Mouse (Mus musculus) mesoderm, embryonic 11.5 days (tissue): ENCODE data around the gene Wrap53.
"Not testable (repeated sequence)": the region's sequence is repeated elsewhere in the genome, so short reads cannot be mapped to it uniquely, and the experiment has no call there.

Experiments used
- DNase-seq: peaks from one replicate; pipeline ENCODE4 v3.0.0-alpha.2; 2012; ENCODE audit warnings: low read depth, low spot score

Gene Wrap53

DNA sequence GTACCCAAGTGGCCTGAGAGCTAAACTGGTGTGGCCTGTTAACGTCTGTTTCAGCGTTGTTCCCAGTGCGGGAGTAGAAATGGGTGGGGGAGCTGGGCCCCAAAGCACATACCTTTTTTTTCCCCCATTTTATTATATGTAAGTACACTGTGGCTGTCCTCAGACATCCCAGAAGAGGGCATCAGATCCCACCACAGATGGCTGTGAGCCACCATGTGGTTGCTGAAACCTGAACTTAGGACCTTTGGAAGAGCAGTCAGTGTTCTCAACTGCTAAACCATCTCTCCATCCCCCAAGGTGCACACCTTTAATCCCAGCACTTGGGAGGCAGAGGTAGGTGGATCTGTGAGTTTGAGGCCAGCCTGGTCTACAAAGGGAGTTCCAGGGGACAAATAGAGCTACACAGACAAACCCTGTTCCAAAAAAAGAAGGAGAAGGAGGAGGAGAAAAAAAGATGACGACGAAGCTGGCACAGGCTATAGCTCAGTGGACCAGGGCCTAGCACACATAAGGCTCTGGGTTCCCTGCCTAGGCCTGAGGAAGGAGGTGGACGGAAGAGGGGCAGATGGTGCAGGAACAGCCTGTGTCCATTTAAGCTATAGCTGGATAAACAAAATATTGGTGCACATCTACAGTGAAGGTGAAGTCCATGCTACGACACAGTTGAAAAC is 47.4 kb downstream of the Wrap53 start:
- DNase-seq = no peak

DNA sequence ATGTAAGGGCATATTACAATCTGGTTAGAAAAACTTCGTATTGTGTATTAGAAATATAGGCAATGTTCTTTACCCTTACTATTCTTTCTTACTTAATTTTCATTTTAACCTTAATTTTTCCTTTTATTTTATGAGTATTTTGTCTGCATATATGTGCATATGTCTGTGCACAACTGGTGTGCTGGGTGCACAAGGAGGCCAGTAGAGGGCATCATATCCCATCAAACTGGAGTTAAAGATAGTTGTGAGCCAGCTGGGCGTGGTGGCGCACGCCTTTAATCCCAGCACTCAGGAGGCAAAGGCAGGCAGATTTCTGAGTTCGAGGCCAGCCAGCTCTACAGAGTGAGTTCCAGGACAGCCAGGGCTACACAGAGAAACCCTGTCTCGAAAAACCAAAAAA is 49.3 kb downstream of the Wrap53 start:
- DNase-seq = not testable (repeated sequence)

DNA sequence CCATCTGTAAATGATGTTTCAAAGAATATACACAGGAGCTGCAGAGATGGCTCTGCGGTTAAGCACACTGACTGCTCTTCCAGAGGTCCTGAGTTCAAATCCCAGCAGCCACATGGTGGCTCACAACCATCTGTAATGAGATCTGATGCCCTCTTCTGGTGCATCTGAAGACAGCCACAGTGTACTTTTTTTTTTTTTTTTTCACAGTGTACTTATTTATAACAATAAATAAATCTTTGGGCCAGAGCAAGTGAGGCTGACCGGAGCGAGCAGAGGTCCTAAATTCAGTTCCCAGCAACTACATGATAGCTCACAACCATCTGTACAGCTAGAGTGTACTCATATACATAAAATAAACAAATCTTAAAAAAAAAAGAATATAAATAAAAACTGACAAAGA is 49.8 kb downstream of the Wrap53 start:
- DNase-seq = not testable (repeated sequence)

DNA sequence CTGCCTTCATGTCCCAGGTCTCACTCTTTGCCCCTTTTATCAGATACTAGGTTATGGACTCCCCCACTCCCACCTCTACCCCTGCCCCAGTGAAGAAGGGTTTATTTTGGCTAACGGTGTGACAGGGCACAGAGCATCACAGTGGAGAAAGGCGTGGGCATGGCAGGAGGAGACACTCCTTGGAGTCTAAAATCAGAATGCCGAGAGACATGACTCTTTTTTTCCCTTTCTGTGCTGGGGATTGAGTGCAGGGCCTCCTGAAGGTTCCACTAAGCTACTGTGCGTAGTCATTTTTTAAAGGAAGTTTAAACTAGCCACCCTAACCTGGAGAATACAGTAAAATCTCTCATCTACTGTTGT is 52.0 kb downstream of the Wrap53 start:
- DNase-seq = no peak

DNA sequence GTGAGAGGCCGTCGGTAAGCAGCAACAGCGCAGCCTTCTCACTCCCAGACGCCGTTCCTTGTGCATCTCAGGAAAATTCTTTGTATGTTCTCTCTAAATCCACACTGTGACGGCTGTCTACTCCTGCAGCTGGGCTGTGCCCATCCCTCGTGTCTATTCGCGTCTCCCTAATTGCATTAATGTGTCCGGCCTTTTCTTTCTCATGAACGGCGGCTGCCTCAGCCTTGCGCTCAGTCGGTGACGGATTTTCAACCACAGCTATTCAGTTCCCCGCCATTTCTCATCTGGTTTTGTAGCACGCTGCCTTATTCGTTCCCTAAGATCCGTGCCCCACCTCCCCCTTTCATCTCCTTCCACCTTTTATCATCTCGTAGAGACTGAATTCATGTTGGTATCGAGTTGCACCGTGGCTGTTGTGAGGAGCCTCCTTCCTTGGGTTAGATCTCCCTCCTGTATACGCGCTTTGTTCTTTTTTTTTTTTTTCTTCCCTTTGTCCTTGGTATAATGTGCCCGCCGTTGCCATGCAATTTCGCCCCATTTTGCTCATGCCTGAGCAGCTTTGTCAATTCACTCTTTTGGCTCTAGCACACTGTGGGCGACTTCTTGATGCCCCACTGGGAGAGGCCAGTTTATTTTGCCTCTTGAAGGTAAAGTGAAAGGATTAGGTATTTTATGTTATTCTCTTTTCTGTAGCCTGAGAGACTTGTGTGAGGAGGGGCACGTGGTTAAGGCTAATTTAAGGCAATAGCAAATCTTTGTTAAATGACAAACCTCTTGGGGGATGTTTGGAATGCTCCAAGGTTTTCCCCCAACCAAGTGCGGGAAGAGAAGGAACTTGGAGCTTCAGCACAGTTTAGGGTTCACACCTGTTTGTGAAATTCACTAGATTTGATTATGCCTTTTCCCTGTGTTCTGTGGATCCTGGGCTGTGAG is 52.7 kb downstream of the Wrap53 start:
- DNase-seq = peak; percentile 71

DNA sequence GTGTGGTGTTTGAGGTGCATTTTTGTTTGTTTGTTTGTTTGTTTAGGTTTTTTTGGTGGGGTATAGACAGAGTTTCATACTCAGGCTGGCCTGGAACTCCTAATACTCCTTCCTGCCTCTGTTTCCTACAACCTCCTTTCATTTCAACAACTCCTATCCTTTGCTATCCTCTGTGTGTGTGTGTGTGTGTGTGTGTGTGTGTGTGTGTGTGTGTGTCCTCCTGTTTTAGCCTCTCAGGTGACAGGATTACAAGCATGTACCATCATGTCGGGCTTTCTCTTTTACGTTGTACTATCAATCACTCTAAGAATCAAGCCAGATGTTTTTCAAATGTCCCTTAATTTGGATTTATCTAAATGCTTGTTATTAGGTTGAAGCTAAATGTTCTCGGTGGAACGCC is 53.4 kb downstream of the Wrap53 start:
- DNase-seq = no peak

DNA sequence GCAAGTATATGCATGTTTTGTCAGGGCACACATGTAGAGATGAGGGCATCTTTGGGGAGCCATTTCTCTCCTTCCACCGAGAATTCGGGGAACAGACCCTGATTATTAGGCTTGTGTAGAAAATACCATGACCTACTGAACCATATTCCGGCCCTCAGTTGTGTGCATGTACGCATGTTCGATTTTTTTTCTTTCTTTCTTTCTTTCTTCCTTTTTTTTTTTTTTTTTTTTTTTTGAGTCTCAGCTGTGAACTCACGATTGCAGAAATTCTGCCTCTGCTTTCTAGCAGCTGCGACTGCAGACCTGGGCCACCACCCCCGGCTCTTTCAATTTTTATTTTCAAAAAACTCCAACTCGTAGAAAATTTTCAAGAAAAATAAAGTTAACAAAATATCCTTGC is 54.4 kb downstream of the Wrap53 start:
- no peak for DNase-seq

DNA sequence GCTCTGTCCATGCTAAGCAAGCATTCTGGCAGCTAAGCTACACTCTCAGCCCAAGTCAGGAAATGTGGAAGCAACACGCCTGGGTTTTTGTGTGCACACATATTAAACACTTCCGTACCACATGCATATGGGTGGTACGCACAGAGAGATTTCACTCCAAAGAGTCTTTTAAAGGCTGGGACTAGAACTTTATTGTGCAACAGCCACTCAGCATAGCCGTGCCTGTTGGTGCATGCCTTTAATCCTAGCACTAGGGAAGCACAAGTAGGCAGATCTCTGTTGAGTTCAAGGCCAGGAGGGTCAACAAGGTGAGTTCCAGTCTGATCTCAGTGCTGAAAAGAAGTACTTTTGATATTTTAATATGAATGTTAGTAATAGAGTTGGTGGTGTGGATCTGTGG is 56.4 kb downstream of the Wrap53 start:
- no peak for DNase-seq

DNA sequence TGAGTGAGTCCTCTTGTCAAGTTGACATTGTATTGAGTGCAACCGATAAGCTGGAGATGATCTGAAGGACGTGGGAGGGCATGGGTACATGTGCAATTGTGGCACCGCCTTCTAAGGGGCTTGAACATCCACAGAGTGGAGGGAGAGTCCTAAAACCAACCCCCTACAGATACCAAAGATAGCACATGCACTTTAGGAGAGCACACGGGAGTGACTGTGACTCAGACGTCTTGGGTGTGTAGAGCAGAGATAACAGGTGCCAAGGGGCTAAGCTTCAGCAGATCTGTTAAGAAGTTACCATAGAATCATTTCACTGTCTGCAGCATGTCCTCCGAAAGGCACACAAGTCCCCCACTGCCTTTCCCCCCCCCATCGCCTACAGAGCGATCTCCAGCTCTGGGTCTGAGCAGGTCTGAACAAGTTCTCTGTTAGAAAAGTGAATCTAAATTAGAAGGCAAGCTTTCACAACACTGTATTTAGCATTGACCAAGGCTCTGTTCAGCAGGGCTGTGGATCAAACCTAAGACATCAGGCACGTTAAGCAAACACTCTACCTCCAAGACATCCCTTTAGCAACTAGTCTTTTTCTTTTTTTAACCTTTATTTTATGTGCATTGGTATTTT is 58.4 kb downstream of the Wrap53 start:
- DNase-seq = no peak

DNA sequence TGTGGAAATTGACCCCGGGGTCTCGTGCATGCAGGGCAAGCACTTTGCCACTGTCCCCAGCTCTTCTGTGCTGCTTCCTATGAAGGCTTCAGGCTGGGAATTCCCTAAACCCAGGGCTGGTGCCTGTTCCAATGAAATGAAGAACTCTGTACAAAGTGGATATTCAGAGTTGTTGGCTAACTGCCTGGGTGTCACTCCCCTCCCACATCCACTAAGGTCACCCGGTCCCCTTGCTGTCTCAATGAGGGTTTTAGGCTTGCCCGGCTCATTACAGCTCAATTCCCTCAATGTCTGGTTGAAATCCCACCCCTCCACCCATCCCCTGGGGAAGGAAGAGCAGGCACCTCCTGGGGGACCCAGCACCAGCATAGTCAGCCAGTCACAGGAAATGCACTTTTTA is 60.1 kb downstream of the Wrap53 start:
- no peak for DNase-seq

DNA sequence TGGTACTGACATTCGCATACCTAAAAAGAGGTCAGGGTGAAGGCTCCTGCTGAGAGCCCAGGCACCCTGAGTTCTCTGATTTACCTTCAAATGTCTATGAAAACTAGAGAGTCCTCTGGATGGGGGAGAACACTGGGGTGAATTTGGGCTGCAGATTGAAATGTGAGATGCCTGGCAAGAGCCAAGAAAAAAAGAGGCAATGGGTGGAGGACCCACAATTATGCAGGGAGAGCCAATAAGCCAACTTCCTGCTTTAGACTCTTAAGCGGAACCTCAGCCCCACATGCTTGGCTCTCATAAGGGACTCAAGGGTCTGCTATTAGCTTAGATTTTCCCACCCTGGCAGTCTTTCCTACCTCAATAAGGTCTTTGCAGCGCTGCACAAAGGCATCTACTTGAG is 63.4 kb downstream of the Wrap53 start:
- no peak for DNase-seq

DNA sequence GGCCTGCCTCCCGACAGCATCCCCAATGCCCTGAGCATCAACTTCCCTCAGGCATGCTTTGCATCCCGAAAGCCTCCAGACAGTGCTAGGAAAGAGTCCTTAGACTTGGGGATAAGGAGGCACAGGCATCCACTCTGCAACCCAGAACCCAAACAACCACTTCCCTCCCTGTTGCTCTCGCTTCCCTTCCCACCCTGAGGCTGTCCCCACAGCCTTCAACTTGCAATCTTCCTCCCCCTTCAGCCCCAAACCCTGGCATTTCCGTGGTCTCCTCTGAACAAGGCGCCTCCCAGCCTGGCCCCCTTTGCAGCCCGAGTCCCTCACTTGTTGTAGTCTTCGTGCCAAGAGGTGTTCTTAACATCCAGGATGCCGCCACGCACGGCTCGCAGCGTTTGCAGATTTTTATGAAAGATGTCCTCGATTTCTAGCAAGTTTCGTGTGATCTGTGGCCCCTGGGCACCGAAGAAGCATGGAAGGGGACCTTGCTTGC is 63.9 kb downstream of the Wrap53 start:
- no peak for DNase-seq

DNA sequence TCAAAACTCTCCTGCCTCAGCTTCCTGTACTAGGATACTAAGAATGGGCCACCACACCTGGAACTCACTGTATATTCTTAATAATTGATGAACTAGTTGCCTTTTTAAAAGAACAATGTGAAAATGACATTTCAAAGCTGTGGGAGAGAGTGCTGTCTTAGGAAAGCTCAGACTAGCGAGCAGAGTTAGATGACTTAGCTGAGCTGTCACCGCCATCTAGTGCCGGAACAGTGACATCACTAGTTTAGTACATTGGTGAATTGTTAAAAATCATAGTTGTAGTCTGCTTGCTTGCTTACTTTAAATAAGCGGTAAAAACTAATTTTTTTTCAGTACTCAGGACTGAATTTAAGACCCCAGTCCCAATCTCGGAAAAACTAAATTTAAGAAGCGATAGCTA is 66.2 kb downstream of the Wrap53 start:
- peak; percentile 73 for DNase-seq
